Mouse (Mus musculus) brain, embryonic 14.5 days (tissue): ENCODE measurements around the gene Ms4a12.

Experiments
- CTCF ChIP-seq: fragments of 200-500 bp; IDR thresholded peaks from 2 replicates; pipeline ENCODE4 v1.5.1; 2012; ENCODE audit warnings: inconsistent platforms, mild to moderate bottlenecking, moderate library complexity, borderline replicate concordance; ENCODE audit not compliant: insufficient read depth, insufficient read length; ENCODE audit errors: extremely low read depth
- POLR2A ChIP-seq: fragments of 200-500 bp; IDR thresholded peaks from 2 replicates; pipeline ENCODE4 v1.6.1; 2012; ENCODE audit warnings: mild to moderate bottlenecking, inconsistent platforms, borderline replicate concordance; ENCODE audit not compliant: poor library complexity, insufficient read depth, insufficient read length, severe bottlenecking; ENCODE audit errors: extremely low read depth

GRCm38 (mm10) chr19:11244230-11244629, 12.0 kb upstream of the Ms4a12 start:
- TF ChIP-seq POLR2A: no peak
- TF ChIP-seq CTCF: no peak
